Mouse (Mus musculus) brain, embryonic 14.5 days (tissue): Measurements from ENCODE around the gene Pde4d.

Source experiments
- CTCF ChIP-seq: fragments of 200-500 bp; IDR thresholded peaks from 2 replicates; pipeline ENCODE4 v1.5.1; 2012; ENCODE audit warnings: inconsistent platforms, mild to moderate bottlenecking, moderate library complexity, borderline replicate concordance; ENCODE audit not compliant: insufficient read depth, insufficient read length; ENCODE audit errors: extremely low read depth
- POLR2A ChIP-seq: fragments of 200-500 bp; IDR thresholded peaks from 2 replicates; pipeline ENCODE4 v1.6.1; 2012; ENCODE audit warnings: mild to moderate bottlenecking, inconsistent platforms, borderline replicate concordance; ENCODE audit not compliant: poor library complexity, insufficient read depth, insufficient read length, severe bottlenecking; ENCODE audit errors: extremely low read depth

DNA sequence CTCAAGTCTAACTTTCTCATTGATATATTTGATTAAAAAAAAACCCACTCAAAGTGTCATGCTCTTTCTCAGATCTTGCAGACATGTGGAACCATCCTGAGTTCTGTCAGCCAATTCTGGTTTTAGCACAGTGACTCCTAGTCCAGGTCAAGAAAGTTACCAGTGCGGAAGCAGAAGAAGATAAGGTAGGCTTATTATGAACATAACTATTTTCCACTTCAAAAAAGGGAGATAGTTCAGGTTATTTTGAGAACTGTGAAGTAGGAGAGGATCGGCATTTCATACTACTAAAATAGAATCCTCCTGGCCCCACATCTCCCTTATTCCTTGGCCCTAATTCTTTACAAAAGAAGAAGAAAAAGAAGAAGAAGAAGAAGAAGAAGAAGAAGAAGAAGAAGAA, 12.3 kb upstream of the Pde4d start:
- TF ChIP-seq CTCF: no peak
- no peak for TF ChIP-seq POLR2A
